Mouse (Mus musculus): ENCODE measurements at regions not wholly inside any gene's neighbourhood (a gene's known extent, or its start where the extent isn't known, plus 50 kb on each side); places are given as distances from the start of the nearest gene placed in this dataset.
"Not testable (repeated sequence)": the region's sequence is repeated elsewhere in the genome, so short reads cannot be mapped to it uniquely, and the experiment has no call there.

GRCm38 (mm10) chr4:8462414-8462813, 223.6 kb upstream of the Car8 start:
- not testable (repeated sequence) for H3K27ac ChIP-seq (replicated peaks); H3K4me2 ChIP-seq (replicated peaks); H3K4me1 ChIP-seq; H3K9ac ChIP-seq (replicated peaks); H3K4me3 ChIP-seq; H3K36me3 ChIP-seq; ATAC-seq (replicated peaks); H3K9me3 ChIP-seq; H3K27me3 ChIP-seq
- 94% methylated on average over 6 of the region's 6 CpGs for WGBS

- Histone ChIP-seq H3K36me3 (no peaks in the 10 kb centered on the region), H3K27ac (replicated peaks) (no peak overlapping the region), H3K27me3 (no peaks in the 10 kb centered on the region), H3K4me3 (no peak overlapping the region), H3K9me3 (no peaks in the 10 kb centered on the region), H3K4me1 (no peaks in the 10 kb centered on the region), H3K4me2 (replicated peaks) (no peak overlapping the region), H3K9ac (replicated peaks) (no peak overlapping the region)
- WGBS, result 79% methylated on average over 2 of the region's 2 CpGs
- no peak for ATAC-seq (replicated peaks)
Observed at GRCm38 (mm10) chr4:8454346-8454745, 215.5 kb upstream of the Car8 start.

- no peak overlapping the region for H3K4me2 ChIP-seq (replicated peaks)
- ATAC-seq (replicated peaks), result no peak
Observed at GRCm38 (mm10) chr4:8432393-8432792, 193.6 kb upstream of the Car8 start.

GRCm38 (mm10) chr4:8431032-8431332, 192.1 kb upstream of the Car8 start:
- Histone ChIP-seq H3K4me1 (peaks cover 8% of the 10 kb centered on the region), H3K27ac (replicated peaks) (no peak overlapping the region), H3K4me2 (replicated peaks) (no peak overlapping the region), H3K36me3 (no peaks in the 10 kb centered on the region), H3K9me3 (no peaks in the 10 kb centered on the region), H3K9ac (replicated peaks) (no peak overlapping the region), H3K4me3 (no peak overlapping the region), H3K27me3 (no peaks in the 10 kb centered on the region)
- 30% methylated on average over 1 of the region's 1 CpGs for WGBS
- no peak; the same call in 1 of the 2 replicates for ATAC-seq (replicated peaks)

More at GRCm38 (mm10) chr4:8432393-8432792, 193.6 kb upstream of the Car8 start:
- Histone ChIP-seq H3K36me3 (no peaks in the 10 kb centered on the region), H3K27me3 (no peaks in the 10 kb centered on the region), H3K4me1 (peaks cover 8% of the 10 kb centered on the region), H3K9me3 (no peaks in the 10 kb centered on the region; the same call in 1 of the 2 replicates), H3K27ac (replicated peaks) (no peak overlapping the region), H3K4me3 (no peak overlapping the region), H3K9ac (replicated peaks) (no peak overlapping the region)
- WGBS, result 64% methylated on average over 2 of the region's 2 CpGs

GRCm38 (mm10) chr4:8430269-8431031, 191.6 kb upstream of the Car8 start:
- 73% methylated on average over 4 of the region's 4 CpGs for WGBS
- H3K27ac ChIP-seq (replicated peaks), result no peak overlapping the region
- peak; percentile 36 for ATAC-seq (replicated peaks)
- no peaks in the 10 kb centered on the region for H3K27me3 ChIP-seq
- no peak overlapping the region for H3K9ac ChIP-seq (replicated peaks)
- H3K4me2 ChIP-seq (replicated peaks), result no peak overlapping the region
- no peaks in the 10 kb centered on the region for H3K9me3 ChIP-seq
- H3K4me1 ChIP-seq, result peaks cover 8% of the 10 kb centered on the region
- H3K36me3 ChIP-seq, result no peaks in the 10 kb centered on the region
- H3K4me3 ChIP-seq, result no peak overlapping the region

- H3K9me3 ChIP-seq, result no peaks in the 10 kb centered on the region
- no peak overlapping the region for H3K27ac ChIP-seq (replicated peaks)
- H3K4me1 ChIP-seq, result peaks cover 8% of the 10 kb centered on the region
- no peak for ATAC-seq (replicated peaks)
- H3K9ac ChIP-seq (replicated peaks), result no peak overlapping the region
- H3K4me3 ChIP-seq, result no peak overlapping the region
- no peaks in the 10 kb centered on the region for H3K27me3 ChIP-seq
- H3K36me3 ChIP-seq, result no peaks in the 10 kb centered on the region
- WGBS, result 46% methylated on average over 5 of the region's 5 CpGs
- no peak overlapping the region for H3K4me2 ChIP-seq (replicated peaks)
Observed at GRCm38 (mm10) chr4:8429771-8430170, 190.9 kb upstream of the Car8 start.

- H3K36me3 ChIP-seq, result no peaks in the 10 kb centered on the region
- no peak overlapping the region for H3K4me2 ChIP-seq (replicated peaks)
- no peaks in the 10 kb centered on the region for H3K27me3 ChIP-seq
- ATAC-seq (replicated peaks), result no peak
- H3K9me3 ChIP-seq, result no peaks in the 10 kb centered on the region
- no peak overlapping the region for H3K9ac ChIP-seq (replicated peaks)
- H3K27ac ChIP-seq (replicated peaks), result no peak overlapping the region
- peaks cover 8% of the 10 kb centered on the region for H3K4me1 ChIP-seq
- 90% methylated on average over 11 of the region's 11 CpGs for WGBS
- H3K4me3 ChIP-seq, result no peak overlapping the region
Observed at GRCm38 (mm10) chr4:8428629-8429523, 190.0 kb upstream of the Car8 start.

GRCm38 (mm10) chr4:8427812-8428211, 189.0 kb upstream of the Car8 start:
- peaks cover 8% of the 10 kb centered on the region for H3K4me1 ChIP-seq
- H3K36me3 ChIP-seq, result no peaks in the 10 kb centered on the region
- no peaks in the 10 kb centered on the region for H3K27me3 ChIP-seq
- H3K27ac ChIP-seq (replicated peaks), result no peak overlapping the region
- ATAC-seq (replicated peaks), result no peak
- no peak overlapping the region for H3K9ac ChIP-seq (replicated peaks)
- H3K9me3 ChIP-seq, result no peaks in the 10 kb centered on the region
- H3K4me2 ChIP-seq (replicated peaks), result no peak overlapping the region
- no peak overlapping the region for H3K4me3 ChIP-seq
- WGBS, result 88% methylated on average over 4 of the region's 4 CpGs

GRCm38 (mm10) chr4:8423392-8424045, 184.7 kb upstream of the Car8 start:
- ATAC-seq (replicated peaks), result no peak
- no peak overlapping the region for H3K27ac ChIP-seq (replicated peaks)
- no peak overlapping the region for H3K9ac ChIP-seq (replicated peaks)
- no peaks in the 10 kb centered on the region for H3K36me3 ChIP-seq
- H3K4me2 ChIP-seq (replicated peaks), result no peak overlapping the region
- 0 out of 2 replicates have a peak, but pooled peaks cover 3% of the 10 kb centered on the region for H3K4me1 ChIP-seq
- H3K4me3 ChIP-seq, result no peak overlapping the region
- H3K9me3 ChIP-seq, result no peaks in the 10 kb centered on the region
- no peaks in the 10 kb centered on the region for H3K27me3 ChIP-seq
- WGBS, result 52% methylated on average over 16 of the region's 16 CpGs

GRCm38 (mm10) chr4:8421285-8421684, 182.4 kb upstream of the Car8 start:
- ATAC-seq (replicated peaks), result peak; percentile 88
- no peak overlapping the region for H3K4me3 ChIP-seq
- 0 out of 2 replicates have a peak, but pooled peaks cover 3% of the 10 kb centered on the region for H3K4me1 ChIP-seq
- 0 out of 2 replicates have a peak overlapping the region, but pooled peaks have one; percentile 20 for H3K27ac ChIP-seq (replicated peaks)
- WGBS, result 54% methylated on average over 6 of the region's 6 CpGs
- H3K9me3 ChIP-seq, result no peaks in the 10 kb centered on the region
- H3K36me3 ChIP-seq, result no peaks in the 10 kb centered on the region
- no peaks in the 10 kb centered on the region for H3K27me3 ChIP-seq
- H3K4me2 ChIP-seq (replicated peaks), result no peak overlapping the region
- no peak overlapping the region for H3K9ac ChIP-seq (replicated peaks)

- WGBS, result 33% methylated on average over 1 of the region's 1 CpGs
- no peak overlapping the region for H3K4me2 ChIP-seq (replicated peaks)
- no peaks in the 10 kb centered on the region for H3K36me3 ChIP-seq
- H3K9me3 ChIP-seq, result no peaks in the 10 kb centered on the region
- no peaks in the 10 kb centered on the region for H3K27me3 ChIP-seq
- no peak for ATAC-seq (replicated peaks)
- 0 out of 2 replicates have a peak, but pooled peaks cover 3% of the 10 kb centered on the region for H3K4me1 ChIP-seq
- no peak overlapping the region for H3K27ac ChIP-seq (replicated peaks)
- no peak overlapping the region for H3K4me3 ChIP-seq
- H3K9ac ChIP-seq (replicated peaks), result no peak overlapping the region
Observed at GRCm38 (mm10) chr4:8418374-8419031, 179.7 kb upstream of the Car8 start.

Measured in forebrain, embryonic 15.5 days (tissue).